Mouse (Mus musculus): ENCODE measurements around the gene Fut1.

Fut1 gene

DNA sequence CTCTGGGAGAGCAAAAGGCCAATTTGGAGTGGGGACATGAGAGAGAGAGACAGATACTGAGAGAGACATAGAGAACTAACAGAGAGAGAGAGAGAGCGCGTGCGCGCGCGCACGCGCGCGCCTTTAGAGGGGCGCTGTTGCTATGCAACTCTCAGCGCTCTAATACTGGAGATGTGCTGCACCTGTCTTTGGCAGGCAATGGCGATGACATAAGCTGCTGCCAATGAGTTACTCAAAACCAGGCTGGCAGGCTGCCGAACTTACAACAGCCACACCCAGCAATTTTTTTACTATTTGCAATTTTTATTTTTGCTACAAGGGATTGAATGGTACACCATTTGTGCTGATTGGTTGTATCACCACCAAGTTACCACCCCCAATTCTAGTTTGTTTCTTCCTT lies 50.7 kb downstream of the Fut1 start:
- no peak for DNase-seq (ENCODE audit: low read depth, low spot score)

GRCm38 (mm10) chr7:45668921-45669320 lies 51.8 kb downstream of the Fut1 start:
- DNase-seq (ENCODE audit: low read depth, low spot score) = no peak
